Mouse (Mus musculus) heart, postnatal 0 days (tissue): ENCODE results near the gene Atg4d. TPM values are rescaled to one million over a fixed set of nuclear protein-coding genes. Genes with fewer than 3 reads are reported as not detected.
A peak's percentile ranks its signal among the peaks of the same experiment; 100 is the strongest.

Experiments used
- ATAC-seq: fragments of 200-750 bp; cut with Nextera tagmentation; 2 replicates; pipeline ENCODE4 v1.8.0; 2017; ENCODE audit warnings: low read depth, moderate number of reproducible peaks, moderate library complexity; ENCODE audit not compliant: insufficient read depth
- DNase-seq: peaks from one replicate; pipeline ENCODE4 v3.0.0-alpha.2; 2016; ENCODE audit warnings: low spot score
- H3K27ac ChIP-seq: fragments of 300-500 bp; sonication (generic); 2 replicates; pipeline ENCODE4 v1.5.1; 2014; ENCODE audit warnings: low read depth, mild to moderate bottlenecking
- H3K27me3 ChIP-seq: fragments of 300-500 bp; sonication (generic); 2 replicates; pipeline ENCODE4 v1.6.1; 2014; ENCODE audit warnings: low read length, mixed read lengths; ENCODE audit not compliant: control insufficient read depth, insufficient read depth
- H3K36me3 ChIP-seq: fragments of 300-500 bp; sonication (generic); replicated peaks from 2 replicates; pipeline ENCODE4 v1.6.1; 2014; ENCODE audit warnings: low read length, mixed read lengths; ENCODE audit not compliant: control insufficient read depth, insufficient read depth
- H3K4me1 ChIP-seq: fragments of 300-500 bp; sonication (generic); 2 replicates; pipeline ENCODE4 v1.6.1; 2014; ENCODE audit warnings: antibody characterized with exemption; ENCODE audit not compliant: control insufficient read depth, insufficient read depth
- H3K4me2 ChIP-seq: fragments of 300-500 bp; sonication (generic); 2 replicates; pipeline ENCODE4 v1.6.1; 2014; ENCODE audit warnings: low read depth, mild to moderate bottlenecking, low read length, moderate library complexity
- H3K4me3 ChIP-seq: fragments of 300-500 bp; sonication (generic); 2 replicates; pipeline ENCODE4 v1.5.1; 2014; ENCODE audit warnings: low read depth, low read length
- H3K9ac ChIP-seq: fragments of 300-500 bp; sonication (generic); replicated peaks from 2 replicates; pipeline ENCODE4 v1.6.1; 2014; ENCODE audit warnings: low read depth, low read length, mixed read lengths
- H3K9me3 ChIP-seq: fragments of 300-500 bp; sonication (generic); replicated peaks from 2 replicates; pipeline ENCODE4 v1.6.1; 2016; ENCODE audit warnings: low read length; ENCODE audit not compliant: control insufficient read depth
- CTCF ChIP-seq: IDR thresholded peaks from 2 replicates; pipeline ENCODE4 v1.5.1; 2016; ENCODE audit warnings: antibody characterized with exemption, control low read depth, low read depth
- EP300 ChIP-seq: IDR thresholded peaks from 2 replicates; pipeline ENCODE4 v1.6.1; 2016; ENCODE audit warnings: antibody characterized with exemption, low read depth
- WGBS: fragments of 180-500 bp; shearing (Covaris S2); extraction: QIAGEN DNeasy Blood & Tissue Kit; methylation state at CpG from one replicate; pipeline ENCODE4 v1.1.7; 2014; 5-methylcytosine and 5-hydroxymethylcytosine counted together
- polyA plus RNA-seq: library from polyadenylated mRNA; unstranded; fragments of >200 nt; fragmentation: Nextera tagmentation; extraction: Ambion mirVana; gene quantifications from 2 replicates; pipeline ENCODE4 v1.2.1, GENCODE M21; 2015
- total RNA-seq: library from RNA; depleted of rRNA; stranded (reverse); fragments of >200 nt; gene quantifications from 2 replicates; pipeline ENCODE4 v1.2.3, GENCODE M21; 2014; ENCODE audit warnings: low replicate concordance

Atg4d gene
- total and polyA plus RNA-seq, 2 experiments from 2014 or later, result 56.1 to 67.4 TPM

- Histone ChIP-seq H3K27ac (no peak overlapping the region), H3K4me1 (peaks cover 7% of the 10 kb centered on the region; the same call in 1 of the 2 replicates), H3K36me3 (peaks cover 94% of the 10 kb centered on the region), H3K9me3 (no peaks in the 10 kb centered on the region), H3K27me3 (no peaks in the 10 kb centered on the region), H3K4me3 (no peak overlapping the region), H3K9ac (no peak overlapping the region), H3K4me2 (no peak overlapping the region)
- no peak for DNase-seq
- 77% methylated on average over 8 of the region's 8 CpGs for WGBS
- ATAC-seq, result no peak
- TF ChIP-seq CTCF (no peak), EP300 (no peak)
Observed at GRCm38 (mm10) chr9:21276307-21276706, 11.2 kb downstream of the Atg4d start.

- Histone ChIP-seq H3K4me1 (peaks cover 7% of the 10 kb centered on the region; the same call in 1 of the 2 replicates), H3K9ac (no peak overlapping the region), H3K4me3 (no peak overlapping the region), H3K27ac (no peak overlapping the region), H3K9me3 (no peaks in the 10 kb centered on the region), H3K4me2 (no peak overlapping the region), H3K36me3 (peaks cover 91% of the 10 kb centered on the region), H3K27me3 (no peaks in the 10 kb centered on the region)
- DNase-seq (no peak), ATAC-seq (no peak)
- TF ChIP-seq CTCF, result no peak
- no peak for TF ChIP-seq EP300
- 95% methylated on average over 5 of the region's 5 CpGs for WGBS
Observed at GRCm38 (mm10) chr9:21277776-21278175, 12.7 kb downstream of the Atg4d start.

- Histone ChIP-seq H3K27me3 (no peaks in the 10 kb centered on the region), H3K27ac (no peak overlapping the region), H3K4me1 (peaks cover 13% of the 10 kb centered on the region), H3K4me2 (no peak overlapping the region), H3K4me3 (no peak overlapping the region), H3K36me3 (peaks cover 60% of the 10 kb centered on the region), H3K9ac (no peak overlapping the region), H3K9me3 (no peaks in the 10 kb centered on the region)
- TF ChIP-seq EP300, result no peak
- TF ChIP-seq CTCF, result no peak
- ATAC-seq (no peak), DNase-seq (no peak)
- 88% methylated on average over 5 of the region's 5 CpGs for WGBS
Observed at GRCm38 (mm10) chr9:21283591-21283990, 18.5 kb downstream of the Atg4d start.

GRCm38 (mm10) chr9:21283994-21284393 is 18.9 kb downstream of the Atg4d start:
- DNase-seq (no peak), ATAC-seq (no peak)
- TF ChIP-seq CTCF (no peak), EP300 (no peak)
- Histone ChIP-seq H3K9me3 (no peaks in the 10 kb centered on the region), H3K27ac (no peak overlapping the region), H3K27me3 (no peaks in the 10 kb centered on the region), H3K4me3 (no peak overlapping the region), H3K36me3 (peaks cover 56% of the 10 kb centered on the region), H3K4me1 (peaks cover 17% of the 10 kb centered on the region), H3K4me2 (no peak overlapping the region), H3K9ac (no peak overlapping the region)
- 86% methylated on average over 3 of the region's 3 CpGs for WGBS

- peaks cover 27% of the 10 kb centered on the region for H3K4me1 ChIP-seq
- H3K36me3 ChIP-seq, result peaks cover 31% of the 10 kb centered on the region
- no peak for ATAC-seq
- H3K4me3 ChIP-seq, result peak overlapping the region; percentile 79
- H3K27me3 ChIP-seq, result no peaks in the 10 kb centered on the region
- DNase-seq, result no peak
- TF ChIP-seq CTCF (no peak), EP300 (no peak)
- H3K9ac ChIP-seq, result peak overlapping the region; percentile 69; the same call in 1 of the 2 replicates
- peak overlapping the region; percentile 97 for H3K4me2 ChIP-seq
- WGBS, result 48% methylated on average over 3 of the region's 3 CpGs
- no peak overlapping the region for H3K27ac ChIP-seq
- no peaks in the 10 kb centered on the region for H3K9me3 ChIP-seq
Observed at GRCm38 (mm10) chr9:21286753-21287152, 21.7 kb downstream of the Atg4d start.

GRCm38 (mm10) chr9:21287571-21288402 is 22.7 kb downstream of the Atg4d start, which contains the start of gene Kri1:
Gene Kri1 (minus strand): TSS chr9:21287969.
- ATAC-seq (peak; percentile 74), DNase-seq (peak; percentile 100)
- H3K4me2 ChIP-seq, result peak within 1 kb of the TSS; percentile 97
- peaks cover 27% of the 10 kb centered on the region for H3K4me1 ChIP-seq
- peak within 1 kb of the TSS; percentile 69 for H3K9ac ChIP-seq
- peaks cover 24% of the 10 kb centered on the region for H3K36me3 ChIP-seq
- 0 out of 2 replicates have a peak, but pooled peaks have one; percentile 20 for TF ChIP-seq EP300
- peak; percentile 5; the same call in 1 of the 2 replicates for TF ChIP-seq CTCF
- under 1% methylated on average over 58 of the region's 59 CpGs for WGBS
- H3K4me3 ChIP-seq, result peak within 1 kb of the TSS; percentile 79
- H3K27ac ChIP-seq, result peak within 1 kb of the TSS; percentile 92
- no peaks in the 10 kb centered on the region for H3K9me3 ChIP-seq
- H3K27me3 ChIP-seq, result no peaks in the 10 kb centered on the region
